Mouse (Mus musculus) right cerebral cortex, postnatal 25 days (tissue): ENCODE data around the gene Ip6k2.

ENCODE experiments used
- DNase-seq: peaks from one replicate; pipeline ENCODE4 v3.0.0; 2022

The Ip6k2 gene

DNA sequence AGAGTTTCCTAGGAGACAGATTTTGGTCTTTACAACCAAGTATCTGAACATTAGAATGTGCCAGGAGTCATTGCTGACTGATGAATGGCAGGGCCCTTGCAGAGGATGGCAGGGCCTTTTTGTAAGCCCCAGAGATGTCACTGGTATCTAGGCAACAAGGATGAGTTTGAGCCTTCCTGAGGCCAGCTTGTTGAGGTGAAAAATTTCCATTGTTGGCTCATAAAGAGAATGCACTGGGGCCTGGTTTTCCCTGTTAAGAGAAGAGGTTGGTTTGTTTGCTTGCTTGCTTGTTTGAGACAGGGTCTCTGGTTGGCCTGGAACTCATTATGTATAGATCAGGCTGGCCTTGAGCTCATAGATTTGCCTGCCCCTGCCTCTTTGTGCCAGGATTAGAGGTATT lies 1.8 kb downstream of the Ip6k2 start:
- DNase-seq = no peak

DNA sequence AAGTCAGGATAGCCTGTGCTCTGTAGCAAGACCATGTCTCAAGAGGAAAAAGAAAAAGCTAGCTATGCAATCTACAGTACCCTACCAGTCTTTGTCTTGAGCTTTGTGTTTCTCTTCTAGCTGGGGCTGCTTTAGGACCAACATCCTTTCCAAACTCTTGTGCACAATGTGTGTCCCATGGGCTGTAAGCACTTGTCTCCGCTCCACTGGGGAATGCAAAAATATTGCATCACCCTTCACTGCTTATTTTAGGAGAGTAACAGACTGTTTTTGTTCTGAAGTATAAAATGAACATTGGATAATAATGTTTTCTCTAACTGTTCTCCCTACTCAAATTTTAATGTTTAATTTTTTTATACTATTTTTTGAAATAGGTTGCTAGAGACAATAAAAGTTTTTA lies 2.9 kb downstream of the Ip6k2 start:
- DNase-seq = no peak

DNA sequence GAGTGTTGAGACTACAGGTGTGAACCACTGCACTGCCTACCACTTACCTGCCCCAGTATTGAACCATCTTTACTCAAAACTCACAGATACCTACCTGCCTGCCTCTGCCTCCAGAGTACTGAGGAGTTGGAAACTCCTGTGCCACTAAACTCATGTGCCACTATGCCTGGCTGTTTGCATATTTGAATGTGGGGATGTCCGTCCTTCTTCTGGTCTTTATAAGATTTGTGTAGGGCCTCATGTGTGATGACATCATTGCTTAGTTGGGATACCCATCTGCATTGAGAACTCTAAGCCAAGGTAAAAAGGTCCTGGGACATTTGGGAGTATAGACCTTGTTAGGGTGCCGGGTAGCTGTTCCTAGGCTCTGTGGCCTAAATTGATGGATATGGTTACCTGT lies 3.5 kb downstream of the Ip6k2 start:
- no peak for DNase-seq

DNA sequence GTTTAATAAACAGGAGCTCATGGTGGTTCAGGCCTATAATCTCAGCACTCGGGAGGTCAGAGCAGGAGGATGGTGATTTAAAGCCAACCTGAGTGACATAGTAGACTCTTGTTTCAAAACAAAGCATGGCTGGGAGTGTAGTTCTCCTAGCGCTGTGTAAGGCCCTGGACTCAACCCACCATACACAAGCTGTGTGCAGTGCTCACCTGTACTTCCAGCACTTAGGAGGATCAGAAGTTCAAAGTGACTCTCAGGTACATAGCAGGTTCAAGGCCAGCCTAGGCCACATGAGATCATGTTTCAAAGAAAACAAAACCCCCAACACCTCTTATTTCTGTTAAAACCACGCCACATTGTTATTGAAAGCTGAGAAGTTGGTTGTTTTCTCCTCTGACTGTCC lies 5.1 kb downstream of the Ip6k2 start:
- no peak for DNase-seq

DNA sequence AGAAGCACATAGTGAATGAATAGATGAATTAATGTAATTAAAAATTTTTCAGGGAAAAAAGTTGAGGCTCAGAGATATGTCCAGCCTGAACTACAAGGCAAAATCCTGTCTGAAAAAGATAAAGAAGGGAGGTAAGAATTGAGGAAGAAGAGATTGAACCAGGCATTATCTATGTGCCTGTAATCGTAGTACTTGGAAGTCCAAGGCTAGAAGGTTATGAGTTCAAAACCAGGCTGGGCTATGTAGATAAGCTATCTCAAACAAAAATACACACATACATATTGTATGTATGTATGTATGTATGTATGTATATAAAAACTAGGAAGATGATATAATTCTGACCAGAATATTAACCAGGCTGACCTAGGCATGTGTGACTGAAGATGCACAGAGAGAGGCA lies 8.7 kb downstream of the Ip6k2 start:
- DNase-seq = no peak

DNA sequence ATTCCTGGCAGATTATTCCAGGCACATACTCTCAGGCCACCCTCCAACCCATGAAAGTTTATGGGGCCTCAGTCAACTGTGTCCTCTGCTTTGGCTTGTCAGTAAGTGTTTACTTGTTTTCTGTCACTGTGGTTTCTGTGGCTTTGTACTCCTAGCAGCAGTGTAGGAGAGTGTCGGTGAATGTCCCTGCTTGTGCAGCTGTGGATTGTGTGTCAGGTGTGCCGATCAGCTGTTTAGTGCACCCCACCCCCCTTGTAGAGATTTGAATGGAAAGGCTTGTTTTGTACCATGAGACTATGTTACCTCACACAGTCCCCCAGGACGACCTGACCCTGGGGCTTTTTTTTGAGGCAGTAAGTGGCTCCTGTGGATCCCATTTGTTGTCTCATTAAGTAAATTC lies 9.1 kb downstream of the Ip6k2 start:
- DNase-seq = no peak

DNA sequence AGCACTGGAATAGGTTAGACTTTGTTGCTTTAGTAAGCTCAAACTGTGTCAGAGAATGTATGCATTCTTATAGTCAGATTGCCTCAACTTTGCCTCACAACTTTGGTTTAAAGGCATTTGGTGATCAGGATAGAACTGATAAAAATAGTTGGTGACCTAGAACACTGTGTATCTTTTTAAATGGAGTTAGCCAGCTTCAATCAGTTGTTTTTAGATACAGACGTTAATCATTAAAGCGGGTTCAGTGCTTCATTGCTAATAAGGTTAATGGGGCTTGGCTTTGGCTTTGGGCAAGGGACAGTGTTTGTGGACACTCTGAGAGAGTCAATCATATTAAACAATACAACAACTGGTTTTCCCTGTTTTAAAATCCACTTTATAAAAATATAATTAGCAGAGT lies 11.7 kb downstream of the Ip6k2 start:
- no peak for DNase-seq

DNA sequence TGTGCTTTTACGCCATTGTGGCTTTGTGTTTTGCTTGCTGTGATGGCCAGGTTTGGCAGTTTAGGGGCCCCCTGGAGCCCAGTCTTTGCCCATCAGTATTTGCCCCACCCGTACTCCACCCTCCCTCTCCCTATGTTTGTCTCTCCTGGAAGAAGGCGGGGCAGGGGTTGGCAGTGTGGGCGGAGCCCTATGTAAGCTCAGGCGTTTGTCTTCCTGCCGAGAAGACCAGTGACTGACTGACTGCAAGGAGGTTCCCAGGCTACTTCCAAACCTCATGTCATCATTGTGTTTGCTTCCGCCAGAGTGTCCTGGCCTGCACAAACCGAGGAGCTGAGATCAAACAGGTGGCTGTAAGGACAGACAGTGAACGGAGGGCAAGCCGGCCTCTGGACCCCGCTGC lies 12.2 kb downstream of the Ip6k2 start:
- DNase-seq = no peak

DNA sequence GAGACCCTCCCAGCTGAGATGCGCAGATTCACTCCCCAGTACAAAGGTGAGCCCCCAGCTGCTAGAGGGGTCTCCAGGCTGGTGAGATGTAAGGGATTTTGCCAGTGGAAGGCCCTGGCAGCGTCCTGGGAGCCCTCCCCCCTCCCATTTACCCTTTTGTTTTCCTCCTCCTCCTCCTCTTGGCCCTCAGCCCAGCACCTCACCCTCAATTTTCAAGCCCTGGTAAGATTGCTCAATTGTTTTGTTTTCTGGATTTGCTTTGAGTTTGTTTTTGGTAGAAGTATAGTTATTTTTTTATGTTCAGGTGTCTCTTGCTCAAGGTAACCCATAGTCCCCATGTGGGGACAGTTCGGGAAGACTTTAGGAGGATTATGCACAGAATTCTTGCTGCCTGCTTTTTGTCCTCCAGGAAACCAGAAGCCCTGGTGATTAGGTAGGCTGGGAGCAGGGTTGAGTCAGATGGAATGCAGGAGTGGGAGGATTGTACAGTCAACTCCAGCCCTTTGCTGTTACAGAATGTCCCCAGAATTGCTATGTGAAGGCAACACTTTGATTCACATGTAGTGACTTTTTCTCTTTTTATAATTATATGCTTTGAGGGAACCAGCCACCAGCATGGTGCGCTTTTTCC lies 12.9 kb downstream of the Ip6k2 start:
- DNase-seq = no peak

DNA sequence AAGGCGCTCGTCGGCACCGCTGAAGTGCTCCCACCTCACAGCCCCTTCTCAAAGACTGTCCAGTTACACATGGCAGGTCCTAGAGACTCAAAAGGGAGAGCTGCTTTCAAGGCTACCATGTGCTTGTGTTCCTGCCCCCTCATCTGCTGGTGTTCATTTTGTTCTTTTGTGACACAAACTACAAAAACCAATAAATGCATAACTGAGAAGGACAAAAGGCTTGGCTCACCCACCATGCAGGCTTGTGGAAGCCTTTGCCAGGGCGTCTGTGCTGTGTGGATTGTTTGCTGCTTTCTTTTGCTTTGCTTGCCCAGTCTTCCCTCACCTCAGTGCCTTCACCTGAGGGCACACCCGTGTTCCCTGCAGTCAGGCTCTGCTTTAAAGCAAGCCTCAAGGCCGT lies 13.9 kb downstream of the Ip6k2 start:
- no peak for DNase-seq

DNA sequence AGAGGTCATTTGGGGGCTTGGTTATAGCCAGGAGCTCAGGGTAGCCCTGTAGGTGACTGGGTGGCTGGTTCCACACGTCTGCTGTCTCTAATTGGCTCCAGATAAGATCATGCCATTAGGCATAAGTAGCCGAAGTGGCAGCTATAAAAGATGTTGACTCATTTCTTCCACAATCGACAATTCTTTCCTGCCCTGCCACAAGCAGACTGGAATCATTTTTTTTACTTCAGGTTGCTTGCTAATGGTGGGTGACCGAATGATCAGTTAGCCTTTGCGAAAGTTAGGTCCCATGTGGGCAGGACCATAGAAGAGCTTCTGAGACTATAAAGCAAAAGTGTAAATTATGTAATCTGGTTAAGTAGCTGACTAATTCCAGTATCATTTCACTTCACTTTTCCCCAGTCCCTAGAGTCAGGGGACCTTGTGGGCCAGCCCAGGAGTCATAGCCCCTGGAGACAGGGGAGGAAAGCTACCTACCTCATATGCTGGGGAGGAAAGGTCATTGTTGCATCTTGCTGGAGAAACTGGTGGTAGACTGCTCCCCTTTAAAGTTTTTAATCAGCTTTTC lies 15.0 kb downstream of the Ip6k2 start:
- no peak for DNase-seq

DNA sequence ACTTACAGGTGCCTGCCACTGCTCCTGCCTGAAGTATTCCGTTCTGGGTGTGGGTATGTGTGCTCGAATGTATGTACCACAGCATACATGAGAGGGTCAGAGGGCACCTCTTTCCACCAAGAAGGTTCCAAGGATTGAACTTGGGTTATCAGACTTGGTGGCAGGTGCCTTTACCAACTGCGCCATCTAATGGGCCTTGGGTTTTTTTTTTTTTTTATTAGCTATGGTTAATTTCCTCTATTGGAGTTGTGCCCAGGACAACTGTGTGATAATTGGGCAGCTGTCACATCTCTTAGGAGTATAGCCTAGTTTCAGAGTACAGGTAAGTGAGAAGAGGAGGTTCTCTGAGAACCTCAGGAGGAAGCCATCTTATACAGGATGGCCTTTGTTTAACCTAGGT lies 16.0 kb downstream of the Ip6k2 start:
- DNase-seq = no peak

DNA sequence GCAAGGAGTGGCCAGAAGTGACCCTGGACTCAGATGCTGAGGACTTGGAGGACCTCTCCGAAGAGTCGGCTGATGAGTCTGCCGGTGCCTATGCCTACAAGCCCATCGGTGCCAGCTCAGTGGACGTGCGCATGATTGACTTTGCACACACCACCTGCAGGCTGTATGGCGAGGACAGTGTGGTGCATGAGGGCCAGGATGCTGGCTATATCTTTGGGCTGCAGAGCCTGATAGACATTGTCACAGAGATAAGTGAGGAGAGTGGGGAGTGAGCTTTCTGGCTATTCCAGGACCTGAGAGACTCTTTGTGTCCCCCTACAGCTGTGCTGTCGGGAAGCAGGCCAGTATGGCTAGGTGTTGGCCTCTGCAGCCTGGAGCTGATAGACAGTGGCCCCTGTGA lies 22.2 kb downstream of the Ip6k2 start:
- no peak for DNase-seq

DNA sequence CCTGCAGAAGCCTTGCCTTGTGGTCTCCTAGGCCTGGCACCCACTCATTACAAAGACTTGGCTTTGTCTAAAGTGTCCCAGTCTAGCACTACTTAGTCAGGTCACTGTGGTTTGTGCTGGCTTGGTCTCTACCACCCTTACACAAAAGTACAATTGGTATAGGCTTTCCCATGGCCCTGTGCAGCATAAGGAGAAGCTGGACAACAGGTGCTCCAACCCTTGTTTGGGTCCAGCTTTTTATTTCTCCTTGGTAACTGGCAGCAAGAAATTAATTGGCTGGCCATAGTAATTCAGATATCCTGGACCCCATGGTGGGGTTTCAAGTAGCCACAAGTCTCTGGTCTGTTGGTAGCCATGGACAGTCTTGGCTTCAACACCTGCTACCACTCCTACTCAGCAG lies 22.8 kb downstream of the Ip6k2 start:
- no peak for DNase-seq

DNA sequence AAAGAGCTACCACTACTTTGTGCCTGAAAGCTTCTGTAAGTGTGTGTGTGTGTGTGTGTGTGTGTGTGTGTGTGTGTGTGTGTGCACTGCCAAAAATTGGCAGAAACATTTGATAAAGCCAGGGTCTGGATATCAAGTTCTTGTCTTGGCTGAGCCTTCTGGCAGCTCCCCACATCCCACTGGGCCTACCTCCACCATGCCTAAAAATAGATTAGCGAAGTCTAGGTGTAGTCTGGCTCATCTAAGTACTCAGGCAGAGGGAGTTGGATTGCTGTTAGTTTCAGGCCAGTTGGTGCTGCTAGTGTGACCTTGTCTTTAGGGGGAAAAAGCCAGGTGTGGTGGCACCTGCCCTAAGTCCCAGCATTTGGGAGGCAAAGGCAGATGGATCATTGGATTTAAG lies 23.2 kb downstream of the Ip6k2 start:
- DNase-seq = no peak

DNA sequence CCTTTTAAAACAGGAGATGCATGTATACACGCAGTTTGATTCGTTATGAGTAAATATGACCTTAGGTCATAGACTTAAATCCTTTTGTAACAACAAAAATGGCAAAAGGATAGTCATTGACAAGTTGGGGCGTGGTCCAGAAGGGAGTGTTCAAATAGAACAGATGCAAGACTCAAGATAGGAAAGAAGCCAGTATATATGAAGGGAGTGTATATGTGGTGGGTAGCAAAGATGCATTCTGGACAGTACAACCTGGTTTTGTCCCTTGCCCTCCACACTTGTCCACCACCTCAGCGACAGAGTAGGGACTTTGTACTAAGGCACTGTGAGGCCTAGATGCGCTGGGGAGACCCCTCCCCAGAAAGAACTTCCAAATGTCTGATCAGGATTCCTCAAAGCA lies 24.1 kb downstream of the Ip6k2 start:
- DNase-seq = no peak

DNA sequence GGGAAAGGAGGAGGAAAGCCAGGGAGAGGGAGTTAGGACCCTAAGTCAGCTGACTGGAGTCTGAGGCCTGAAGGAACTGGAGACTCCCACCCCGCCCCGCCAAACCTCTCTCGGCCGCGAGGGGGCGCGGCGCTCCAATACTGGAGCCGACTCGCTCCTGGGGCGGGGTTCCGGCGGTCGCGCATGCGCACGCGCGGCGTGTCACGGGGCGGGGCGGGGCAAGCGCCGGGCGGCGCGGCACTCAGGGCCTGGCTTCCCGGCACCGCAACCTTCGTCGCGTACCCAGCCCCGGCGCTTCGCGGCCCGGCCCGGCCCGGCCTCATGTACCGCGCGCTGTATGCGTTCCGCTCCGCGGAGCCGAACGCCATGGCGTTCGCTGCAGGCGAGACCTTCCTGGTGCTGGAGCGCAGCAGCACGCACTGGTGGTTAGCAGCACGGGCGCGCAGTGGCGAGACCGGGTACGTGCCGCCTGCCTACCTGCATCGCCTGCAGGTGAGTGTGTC lies 24.6 kb downstream of the Ip6k2 start, which contains the start of gene Nckipsd:
Nckipsd (plus strand) TSS at position 206 of the 503 bp plus-strand sequence.
- peak; percentile 95 for DNase-seq

DNA sequence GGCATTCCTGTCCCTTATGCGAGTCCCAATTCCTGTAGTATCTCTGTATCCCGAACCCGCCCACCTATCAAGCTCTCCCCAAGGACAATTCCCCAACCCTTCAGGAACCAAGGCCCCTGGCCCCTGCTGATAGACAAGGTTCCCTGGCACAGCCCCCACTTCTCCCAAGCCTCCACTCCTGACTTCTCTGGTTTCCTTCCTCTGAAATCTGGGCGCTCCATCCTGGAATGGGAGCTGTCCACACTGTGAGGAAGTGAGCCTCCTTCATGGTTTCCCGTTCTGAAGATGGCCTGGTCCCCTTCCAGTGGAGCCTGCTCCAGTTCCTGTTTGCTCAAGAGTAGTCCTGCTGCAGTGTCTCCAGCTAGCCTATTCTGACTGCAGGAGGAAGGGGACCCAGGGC lies 25.6 kb downstream of the Ip6k2 start:
- DNase-seq = no peak

DNA sequence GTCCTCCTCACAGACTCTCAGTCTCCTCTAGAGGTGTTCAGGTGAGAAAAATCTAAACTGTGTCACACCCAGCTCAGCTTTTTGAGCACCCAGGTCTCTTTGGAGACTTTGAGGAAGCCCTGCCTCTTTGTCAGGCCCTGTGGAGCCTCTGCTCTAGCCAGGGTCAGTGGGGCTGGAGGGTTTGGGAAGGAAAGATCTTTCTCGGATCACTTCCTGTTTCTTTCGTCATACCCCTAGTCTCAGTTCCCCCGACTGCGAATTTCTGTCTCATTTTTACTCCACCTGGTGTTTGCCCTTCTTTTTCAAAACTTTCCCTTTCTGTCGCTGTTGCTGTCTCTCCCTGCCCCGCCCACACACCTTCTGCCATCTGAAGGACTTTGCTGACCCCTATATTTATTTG lies 26.1 kb downstream of the Ip6k2 start:
- DNase-seq = no peak

DNA sequence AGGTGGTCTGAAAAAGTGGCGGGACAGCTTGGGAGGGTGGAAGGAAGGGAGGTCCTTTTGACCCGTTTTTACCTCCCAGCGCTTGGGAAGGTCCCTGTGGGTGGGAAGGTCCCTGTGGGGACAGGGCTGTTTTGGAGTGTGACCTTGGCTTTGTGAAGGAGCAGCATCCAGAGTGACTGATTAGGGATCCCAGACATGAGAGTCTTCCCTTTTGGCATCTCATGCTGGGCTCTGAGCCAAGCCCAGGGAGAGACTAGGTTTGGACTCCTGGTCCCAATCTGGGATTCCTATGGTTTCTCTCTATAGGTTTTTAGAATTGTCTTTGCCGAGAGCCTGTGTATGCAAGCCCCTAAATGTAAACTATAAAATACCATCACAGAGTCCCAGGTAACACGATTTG lies 26.9 kb downstream of the Ip6k2 start:
- DNase-seq = no peak

DNA sequence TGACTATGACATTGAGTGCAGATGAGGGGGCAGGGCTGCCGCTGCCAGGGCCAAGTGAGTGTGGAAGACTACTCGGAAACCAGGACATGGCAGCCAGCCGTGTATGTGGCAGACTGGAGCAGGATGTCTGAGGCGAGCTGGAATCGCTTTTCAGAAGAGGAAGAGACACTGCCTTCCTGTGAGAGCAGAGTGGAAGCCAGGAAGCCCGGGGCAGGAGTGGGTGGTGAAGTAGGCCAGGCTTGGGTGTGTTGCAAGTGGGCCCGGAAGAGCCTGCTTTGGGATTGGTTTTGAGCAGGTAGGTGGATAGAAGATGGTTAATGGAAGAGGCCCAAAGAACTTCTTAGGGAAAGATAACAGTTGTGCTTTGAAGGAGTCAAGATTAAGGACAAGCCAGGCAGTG lies 32.0 kb downstream of the Ip6k2 start:
- no peak for DNase-seq

DNA sequence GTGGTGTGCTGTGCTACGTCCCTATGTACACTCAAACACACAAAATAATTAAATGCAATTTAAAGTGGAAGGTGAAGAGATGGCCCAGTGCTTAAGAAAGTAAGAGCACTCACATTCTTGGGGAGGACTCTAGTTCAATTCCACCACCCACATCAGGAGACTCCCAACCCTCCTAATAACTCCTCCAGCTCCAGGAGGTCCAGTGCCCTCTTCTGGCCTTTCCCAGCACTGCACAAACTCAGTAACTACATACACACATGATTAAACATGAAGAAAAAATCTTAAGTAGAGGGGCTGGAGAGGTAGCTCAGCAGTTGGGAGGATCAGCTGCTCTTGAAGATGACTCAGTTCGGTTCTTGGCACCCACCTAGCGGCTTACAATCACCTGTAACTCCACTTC lies 35.9 kb downstream of the Ip6k2 start:
- DNase-seq = no peak

DNA sequence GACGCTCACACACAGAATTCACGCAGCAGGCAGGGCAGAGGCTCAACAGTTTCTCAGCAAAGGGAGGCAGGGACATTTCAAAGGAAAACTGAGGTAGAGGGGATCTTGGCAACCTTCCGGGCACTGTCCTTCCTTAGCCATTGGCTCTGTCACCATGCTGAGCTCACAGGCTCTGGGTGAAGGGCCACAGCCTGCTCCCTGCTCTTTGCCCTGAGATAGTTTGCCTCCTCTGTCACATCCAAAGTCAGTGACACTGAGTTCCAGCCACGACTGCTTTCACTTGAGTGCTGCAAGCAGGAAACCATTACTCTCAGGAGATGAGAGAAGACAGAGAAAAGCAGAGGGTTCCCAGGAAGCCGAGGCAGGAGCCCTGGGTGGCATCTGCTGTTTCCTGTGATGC lies 36.5 kb downstream of the Ip6k2 start:
- no peak for DNase-seq

DNA sequence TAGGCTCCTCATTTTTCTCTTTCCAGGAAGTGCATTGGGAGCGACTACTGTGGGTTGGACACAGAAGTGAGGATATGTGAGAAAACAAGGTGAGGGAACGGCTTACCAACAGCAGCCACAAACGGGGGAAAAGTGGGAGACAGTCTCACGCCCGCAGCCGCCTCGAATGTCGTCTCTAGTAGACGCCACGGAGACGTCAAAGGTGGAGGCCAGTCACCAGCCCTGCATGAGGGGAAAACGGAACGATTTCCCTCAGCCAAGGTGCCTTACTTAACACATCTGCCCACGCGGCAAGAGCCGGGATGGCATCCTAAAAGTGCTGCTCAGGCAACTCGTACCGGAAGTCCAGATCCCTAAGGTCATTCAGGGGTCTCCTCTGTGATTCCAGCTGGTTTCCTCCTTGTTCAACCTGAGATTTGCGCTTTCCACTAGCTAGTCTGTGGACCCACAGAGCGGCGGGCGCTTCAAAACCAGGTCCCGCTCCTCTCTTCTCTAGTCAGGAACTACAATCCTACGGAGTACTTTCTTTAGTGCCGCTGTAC lies 40.6 kb downstream of the Ip6k2 start:
- DNase-seq = peak; percentile 27
